Mouse (Mus musculus): ENCODE data around the gene Tekt4. TPM values are rescaled to one million over a fixed set of nuclear protein-coding genes. Genes with fewer than 3 reads are reported as not detected.

Tekt4 gene
- total RNA-seq, 2 experiments from 2014 or later, result 1.9 to 2.9 TPM

- DNase-seq (ENCODE audit: low spot score in 2 of 2), result no peak
- intact Hi-C loops (cut with DNase I), result loop anchor here (2.0 kb wide), 1 partner anchor 19 kb away; no protein-coding TSS in a partner anchor
Measured at GRCm38 (mm10) chr17:25429886-25430285, 24.5 kb upstream of the Tekt4 start.

- intact Hi-C loops (cut with DNase I), result loop anchor here (2.0 kb wide), 1 partner anchor 20 kb away; no protein-coding TSS in a partner anchor
- no peak for DNase-seq (ENCODE audit: low spot score in 2 of 2)
Measured at GRCm38 (mm10) chr17:25430534-25430933, 23.9 kb upstream of the Tekt4 start.

- intact Hi-C loops (cut with DNase I), result no loop called here
- DNase-seq (ENCODE audit: low spot score in 2 of 2), result no peak
Measured at GRCm38 (mm10) chr17:25432433-25433181, 21.8 kb upstream of the Tekt4 start.

GRCm38 (mm10) chr17:25433223-25433616, 21.2 kb upstream of the Tekt4 start:
- intact Hi-C loops (cut with DNase I), result no loop called here
- no peak for DNase-seq (ENCODE audit: low spot score in 2 of 2)

- intact Hi-C loops (cut with DNase I), result no loop called here
- DNase-seq (ENCODE audit: low spot score in 2 of 2), result peak; percentile 45 to 78
Measured at GRCm38 (mm10) chr17:25433617-25434606, 20.5 kb upstream of the Tekt4 start, which contains the start of gene Cacna1h. TSS of gene Cacna1h (minus strand) at chr17:25433783.

- intact Hi-C loops (cut with DNase I), result no loop called here
- no peak for DNase-seq (ENCODE audit: low spot score in 2 of 2)
Measured at GRCm38 (mm10) chr17:25441417-25441816, 13.0 kb upstream of the Tekt4 start.

GRCm38 (mm10) chr17:25442889-25443288, 11.5 kb upstream of the Tekt4 start:
- no peak for DNase-seq (ENCODE audit: low spot score in 2 of 2)
- intact Hi-C loops (cut with DNase I), result no loop called here

- no peak for DNase-seq (ENCODE audit: low spot score in 2 of 2)
Measured at GRCm38 (mm10) chr17:25445074-25445473, 9.3 kb upstream of the Tekt4 start.

GRCm38 (mm10) chr17:25445841-25446240, 8.6 kb upstream of the Tekt4 start:
- intact Hi-C loops (cut with DNase I), result no loop called here
- DNase-seq (ENCODE audit: low spot score in 2 of 2), result no peak

More at GRCm38 (mm10) chr17:25445074-25445473, 9.3 kb upstream of the Tekt4 start:
- intact Hi-C loops (cut with DNase I), result no loop called here

GRCm38 (mm10) chr17:25447865-25448264, 6.5 kb upstream of the Tekt4 start:
- no peak for DNase-seq (ENCODE audit: low spot score in 2 of 2)
- intact Hi-C loops (cut with DNase I), result no loop called here

- no peak for DNase-seq (ENCODE audit: low spot score in 2 of 2)
- intact Hi-C loops (cut with DNase I), result no loop called here
Measured at GRCm38 (mm10) chr17:25450329-25450728, 4.1 kb upstream of the Tekt4 start.

GRCm38 (mm10) chr17:25452246-25452965, 2.0 kb upstream of the Tekt4 start:
- intact Hi-C loops (cut with DNase I), result no loop called here

GRCm38 (mm10) chr17:25456540-25456939, 2.1 kb downstream of the Tekt4 start:
- intact Hi-C loops (cut with DNase I), result no loop called here

More at GRCm38 (mm10) chr17:25452246-25452965, 2.0 kb upstream of the Tekt4 start:
- no peak for DNase-seq (ENCODE audit: low spot score in 2 of 2)

GRCm38 (mm10) chr17:25462236-25462875, 7.9 kb downstream of the Tekt4 start:
- DNase-seq (ENCODE audit: low spot score in 2 of 2), result no peak
- intact Hi-C loops (cut with DNase I), result no loop called here

More at GRCm38 (mm10) chr17:25456540-25456939, 2.1 kb downstream of the Tekt4 start:
- DNase-seq (ENCODE audit: low spot score in 2 of 2), result peak; percentile 80 to 86

GRCm38 (mm10) chr17:25463326-25463945, 9.0 kb downstream of the Tekt4 start:
- intact Hi-C loops (cut with DNase I), result no loop called here
- no peak for DNase-seq (ENCODE audit: low spot score in 2 of 2)

GRCm38 (mm10) chr17:25464091-25464490, 9.7 kb downstream of the Tekt4 start:
- intact Hi-C loops (cut with DNase I), result no loop called here

GRCm38 (mm10) chr17:25466257-25466656, 11.8 kb downstream of the Tekt4 start:
- intact Hi-C loops (cut with DNase I), result no loop called here
- DNase-seq (ENCODE audit: low spot score in 2 of 2), result no peak

More at GRCm38 (mm10) chr17:25464091-25464490, 9.7 kb downstream of the Tekt4 start:
- no peak for DNase-seq (ENCODE audit: low spot score in 2 of 2)

- intact Hi-C loops (cut with DNase I), result no loop called here
- DNase-seq (ENCODE audit: low spot score in 2 of 2), result no peak
Measured at GRCm38 (mm10) chr17:25467781-25468180, 13.4 kb downstream of the Tekt4 start.

GRCm38 (mm10) chr17:25468301-25468700, 13.9 kb downstream of the Tekt4 start:
- intact Hi-C loops (cut with DNase I), result no loop called here

More at GRCm38 (mm10) chr17:25468301-25468700, 13.9 kb downstream of the Tekt4 start:
- DNase-seq (ENCODE audit: low spot score in 2 of 2), result no peak
